Mouse (Mus musculus): ENCODE measurements around the gene Tfdp1.

Gene Tfdp1

DNA sequence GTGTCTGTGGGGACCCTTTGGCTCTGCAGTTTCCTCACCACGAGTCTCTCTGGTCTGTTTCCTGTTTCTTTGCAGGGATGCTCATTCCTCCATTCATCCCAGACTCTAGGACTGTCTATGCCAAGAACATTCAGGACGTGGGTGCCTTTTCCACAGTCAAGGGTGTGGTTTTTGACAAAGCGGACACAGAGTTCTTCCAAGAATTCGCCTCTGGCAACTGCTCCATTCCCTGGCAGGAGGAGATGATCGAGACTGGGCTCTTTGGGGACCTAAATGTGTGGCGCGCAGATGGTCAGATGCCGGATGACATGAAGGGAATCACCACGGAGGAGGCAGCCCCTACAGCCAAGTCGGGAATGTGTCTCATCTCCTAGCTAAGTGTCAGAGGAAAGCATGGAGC, 77.3 kb downstream of the Tfdp1 start:
- intact Hi-C loops (cut with DNase I): no loop called here

DNA sequence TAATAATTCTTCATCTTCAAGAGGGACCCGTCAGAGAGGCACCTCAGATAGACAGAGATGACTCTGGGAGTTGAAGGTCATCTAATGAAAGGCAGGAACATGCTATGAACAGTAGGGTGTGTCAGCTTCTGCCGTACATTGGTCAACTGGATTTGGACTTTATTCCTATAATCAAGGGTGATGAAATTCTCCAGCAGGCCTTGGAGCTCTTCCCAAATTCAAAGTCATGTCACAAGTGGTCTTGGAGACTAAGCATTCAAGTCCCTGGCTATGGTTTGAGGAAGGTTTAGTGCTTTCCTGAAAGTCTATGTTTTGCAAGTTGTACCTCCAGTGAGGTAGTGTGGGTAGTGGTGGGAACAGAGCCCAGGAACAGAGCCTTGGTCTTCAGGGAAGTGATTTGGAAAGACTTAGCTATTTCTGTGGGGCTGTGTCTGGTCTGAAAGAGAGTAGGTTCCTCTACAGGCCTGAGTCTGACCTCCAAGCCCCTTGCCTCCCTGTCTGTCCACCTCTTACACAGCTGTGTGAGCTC, 80.6 kb downstream of the Tfdp1 start:
- intact Hi-C loops (cut with DNase I): no loop called here

DNA sequence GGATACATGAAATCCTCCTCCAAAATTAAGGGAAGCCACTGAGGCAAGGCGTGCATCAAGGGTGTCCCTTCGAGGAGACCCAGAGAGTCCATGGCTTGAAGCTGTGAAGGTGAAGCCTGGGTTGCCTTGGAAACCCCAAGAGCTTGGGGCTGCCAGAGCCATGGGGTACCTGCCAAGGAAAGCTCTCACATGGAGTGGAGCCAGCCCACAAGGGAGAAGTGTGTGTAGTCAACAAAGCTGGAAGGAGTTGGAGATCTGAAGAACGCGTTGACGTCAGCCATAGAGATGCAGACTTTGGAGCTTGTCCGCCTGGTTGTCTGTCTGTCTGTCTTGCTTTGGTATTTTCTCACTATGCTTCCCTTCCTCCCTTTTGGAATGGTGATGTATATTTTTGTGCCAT, 82.4 kb downstream of the Tfdp1 start:
- intact Hi-C loops (cut with DNase I): no loop called here

- intact Hi-C loops (cut with DNase I): no loop called here
Measured at GRCm38 (mm10) chr8:13427351-13427750, 88.8 kb downstream of the Tfdp1 start.
